Mouse (Mus musculus) bone marrow, adult 2 months (tissue): Measurements from ENCODE around the gene P4hb. TPM values are rescaled to one million over a fixed set of nuclear protein-coding genes. Genes with fewer than 3 reads are reported as not detected.

Source experiments
- H3K27ac ChIP-seq: fragments of 200-500 bp; 2 replicates; pipeline ENCODE4 v1.5.1; 2012; ENCODE audit warnings: low read depth, mild to moderate bottlenecking, control low read depth, inconsistent platforms, low read length; ENCODE audit not compliant: control insufficient read depth, poor library complexity, insufficient read depth
- H3K4me1 ChIP-seq: fragments of 200-500 bp; 2 replicates; pipeline ENCODE4 v1.6.1; 2011; ENCODE audit warnings: low read length; ENCODE audit not compliant: control insufficient read depth, insufficient read depth
- H3K4me3 ChIP-seq: fragments of 200-500 bp; replicated peaks from 2 replicates; pipeline ENCODE3; 2011; ENCODE audit warnings: mild to moderate bottlenecking, low read depth, low read length, control low read depth; ENCODE audit not compliant: control insufficient read depth
- CTCF ChIP-seq: fragments of 200-500 bp; IDR thresholded peaks from 2 replicates; pipeline ENCODE4 v1.5.1; 2011; ENCODE audit warnings: low read length, control low read depth; ENCODE audit not compliant: control insufficient read depth, insufficient read depth
- POLR2A ChIP-seq: fragments of 200-500 bp; IDR thresholded peaks from 2 replicates; pipeline ENCODE4 v1.6.1; 2011; ENCODE audit warnings: low read depth, mild to moderate bottlenecking, control low read depth, low read length, borderline replicate concordance; ENCODE audit not compliant: control insufficient read depth
- WGBS: fragments of 180-500 bp; shearing (Covaris S2); methylation state at CpG from one replicate; pipeline ENCODE4 v1.1.7; 2018; 5-methylcytosine and 5-hydroxymethylcytosine counted together
- polyA plus RNA-seq: library from polyadenylated mRNA; stranded (reverse); fragments of >200 nt; gene quantifications from 2 replicates; pipeline ENCODE4 v1.2.4, GENCODE M21; 2011; ENCODE audit warnings: low replicate concordance; ENCODE audit not compliant: missing spikeins, insufficient read depth, insufficient read length

The P4hb gene
- polyA plus RNA-seq, 1 experiment: 236 TPM

- TF ChIP-seq POLR2A (no peak), CTCF (no peak)
- H3K4me1 ChIP-seq: peaks cover 4% of the 10 kb centered on the region
- H3K27ac ChIP-seq: peak overlapping the region; percentile 97
- H3K4me3 ChIP-seq: peak overlapping the region; percentile 91
- WGBS: 50% methylated on average over 8 of the region's 8 CpGs
These were observed 9.4 kb upstream of the P4hb start for GRCm38 (mm10) chr11:120582268-120582981.

GRCm38 (mm10) chr11:120581490-120582267 is 8.6 kb upstream of the P4hb start, which contains the start of gene Arhgdia:
Gene Arhgdia, minus strand, starts transcription at chr11:120581624.
- Histone ChIP-seq H3K4me3 (peak within 1 kb of the TSS; percentile 91), H3K27ac (peak within 1 kb of the TSS; percentile 97), H3K4me1 (peaks cover 4% of the 10 kb centered on the region)
- under 1% methylated on average over 68 of the region's 75 CpGs for WGBS
- TF ChIP-seq CTCF: peak; percentile 23; the same call in 1 of the 2 replicates
- TF ChIP-seq POLR2A: peak; percentile 91

- Histone ChIP-seq H3K4me3 (peak overlapping the region; percentile 91), H3K27ac (peak overlapping the region; percentile 97), H3K4me1 (peaks cover 4% of the 10 kb centered on the region)
- under 1% methylated on average over 44 of the region's 44 CpGs for WGBS
- TF ChIP-seq CTCF: no peak
- no peak for TF ChIP-seq POLR2A
These were observed 7.8 kb upstream of the P4hb start for GRCm38 (mm10) chr11:120580871-120581331.

- Histone ChIP-seq H3K4me1 (peaks cover 4% of the 10 kb centered on the region), H3K27ac (peak overlapping the region; percentile 97), H3K4me3 (peak overlapping the region; percentile 91)
- 31% methylated on average over 7 of the region's 7 CpGs for WGBS
- TF ChIP-seq CTCF: no peak
- no peak for TF ChIP-seq POLR2A
These were observed 7.1 kb upstream of the P4hb start for GRCm38 (mm10) chr11:120580190-120580589.

GRCm38 (mm10) chr11:120579316-120580107 is 6.5 kb upstream of the P4hb start:
- WGBS: 67% methylated on average over 15 of the region's 15 CpGs
- peak; percentile 73 for TF ChIP-seq CTCF
- TF ChIP-seq POLR2A: no peak
- Histone ChIP-seq H3K27ac (peak overlapping the region; percentile 62), H3K4me1 (peaks cover 4% of the 10 kb centered on the region), H3K4me3 (peak overlapping the region; percentile 91)

- 88% methylated on average over 11 of the region's 11 CpGs for WGBS
- H3K27ac ChIP-seq: no peak overlapping the region
- TF ChIP-seq POLR2A: no peak
- no peak for TF ChIP-seq CTCF
- peaks cover 6% of the 10 kb centered on the region for H3K4me1 ChIP-seq
- H3K4me3 ChIP-seq: no peak overlapping the region
These were observed 5.7 kb upstream of the P4hb start for GRCm38 (mm10) chr11:120578694-120579243.

GRCm38 (mm10) chr11:120578024-120578693 is 5.1 kb upstream of the P4hb start:
- Histone ChIP-seq H3K27ac (no peak overlapping the region), H3K4me1 (peaks cover 6% of the 10 kb centered on the region), H3K4me3 (no peak overlapping the region)
- TF ChIP-seq POLR2A (no peak), CTCF (no peak)
- WGBS: 84% methylated on average over 10 of the region's 10 CpGs
